Mouse (Mus musculus): ENCODE data around the gene Slc44a3. TPM values are rescaled to one million over a fixed set of nuclear protein-coding genes. Genes with fewer than 3 reads are reported as not detected.

The Slc44a3 gene
- total RNA-seq, 2 experiments from 2014 or later = 0.16 TPM; not detected in 1

DNA sequence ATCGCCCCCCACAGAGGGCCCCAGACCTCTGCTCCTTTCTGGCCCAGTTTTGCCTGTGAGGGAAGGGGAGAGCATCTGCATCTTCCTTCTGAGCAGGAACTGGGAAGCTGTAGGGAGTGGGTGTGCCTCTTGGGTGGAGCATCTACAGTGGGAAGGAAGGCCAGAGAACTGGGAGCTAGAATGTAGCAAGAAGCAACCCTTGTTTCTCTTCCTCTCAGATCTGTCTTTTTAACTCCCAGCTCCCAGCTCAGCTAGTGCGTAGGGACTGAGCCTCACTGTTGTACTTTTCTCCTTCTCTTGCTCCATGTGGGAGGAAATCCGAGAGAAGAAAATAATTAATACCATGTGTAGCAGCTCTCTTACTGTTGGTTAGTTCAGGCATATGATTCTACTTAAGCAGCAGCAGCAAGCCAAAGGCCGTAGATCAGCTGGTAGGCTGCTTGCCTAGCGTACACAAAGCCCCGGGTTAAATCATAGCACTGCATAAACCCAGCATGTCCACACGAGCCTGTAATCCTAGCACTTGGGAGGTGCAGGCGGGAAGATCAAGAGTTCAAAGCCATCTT lies 98.2 kb downstream of the Slc44a3 start:
- no peak for DNase-seq
- intact Hi-C loops (cut with DNase I; ENCODE audit: low total_unique reads) = no loop called here

DNA sequence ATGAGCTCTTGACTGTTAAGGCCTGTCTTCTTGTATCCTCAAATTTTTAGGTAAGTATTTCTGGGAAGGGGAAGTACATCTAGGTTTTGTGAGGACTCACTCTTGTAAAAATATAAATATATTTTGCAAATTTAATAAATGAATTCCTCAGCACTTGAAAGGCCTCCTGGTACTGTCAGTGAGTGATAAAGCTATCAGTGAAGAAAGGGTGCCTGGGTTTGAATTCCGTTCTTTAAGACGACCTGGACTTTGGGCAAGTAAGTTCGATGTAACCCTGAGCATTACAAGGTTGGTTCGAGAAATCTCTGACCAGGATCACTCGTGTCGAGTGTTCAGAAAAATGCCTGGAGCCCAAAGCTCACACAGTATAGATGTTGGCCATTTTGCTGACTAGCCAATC lies 98.8 kb downstream of the Slc44a3 start:
- DNase-seq = no peak
- intact Hi-C loops (cut with DNase I; ENCODE audit: low total_unique reads) = no loop called here

DNA sequence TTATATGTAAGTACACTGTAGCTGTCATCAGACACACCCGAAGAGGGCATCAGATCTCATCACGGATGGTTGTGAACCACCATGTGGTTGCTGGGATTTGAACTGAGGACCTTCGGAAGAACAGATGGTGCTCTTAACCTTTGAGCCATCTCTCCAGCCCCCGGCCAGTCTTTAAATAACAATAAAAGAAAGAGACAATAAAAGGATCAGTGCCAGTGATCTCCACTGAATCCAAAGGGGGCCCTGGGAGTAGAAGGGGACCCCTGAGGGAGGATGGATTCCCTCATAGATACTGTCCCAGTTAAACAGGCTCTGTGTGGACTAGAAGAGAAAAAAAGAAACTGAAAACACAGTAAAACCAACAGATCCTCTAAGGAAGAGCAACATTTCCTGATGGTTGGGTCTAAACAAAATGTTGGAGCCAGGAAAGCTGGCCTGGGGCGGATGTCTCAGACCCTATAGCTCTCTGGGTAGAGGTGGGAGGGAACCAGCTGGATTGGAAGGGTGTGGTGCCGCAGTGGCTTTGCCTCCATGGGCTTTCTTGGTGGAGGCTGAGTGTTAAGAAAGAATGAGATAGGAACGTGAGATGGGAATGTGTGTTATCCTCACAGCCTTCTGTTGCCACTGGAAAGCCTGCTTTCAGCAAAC lies 101.8 kb downstream of the Slc44a3 start:
- intact Hi-C loops (cut with DNase I; ENCODE audit: low total_unique reads) = no loop called here
- DNase-seq = no peak

DNA sequence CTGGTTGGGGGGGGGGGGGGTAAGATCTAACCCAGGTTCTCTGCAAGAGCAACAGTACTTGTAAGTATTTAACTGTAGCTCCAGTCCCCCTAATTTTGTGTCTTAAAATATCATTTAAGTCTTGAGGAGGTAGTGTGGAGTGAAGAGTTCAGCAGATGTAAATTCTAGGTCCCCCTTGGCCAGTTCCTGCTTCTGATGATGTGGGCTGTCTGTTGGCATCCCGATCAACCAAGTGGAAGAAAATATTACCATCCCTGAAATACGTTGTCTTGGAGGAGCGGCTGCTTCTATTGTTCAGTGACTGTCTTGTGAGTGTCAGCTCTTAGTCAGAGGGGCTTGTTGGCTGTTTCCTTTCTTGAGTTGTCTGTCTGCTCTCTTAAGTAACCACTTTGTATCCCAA lies 102.7 kb downstream of the Slc44a3 start:
- DNase-seq = no peak
- intact Hi-C loops (cut with DNase I; ENCODE audit: low total_unique reads) = loop anchor here (5.0 kb wide), 1 partner anchor 68 kb away; no protein-coding TSS in a partner anchor

DNA sequence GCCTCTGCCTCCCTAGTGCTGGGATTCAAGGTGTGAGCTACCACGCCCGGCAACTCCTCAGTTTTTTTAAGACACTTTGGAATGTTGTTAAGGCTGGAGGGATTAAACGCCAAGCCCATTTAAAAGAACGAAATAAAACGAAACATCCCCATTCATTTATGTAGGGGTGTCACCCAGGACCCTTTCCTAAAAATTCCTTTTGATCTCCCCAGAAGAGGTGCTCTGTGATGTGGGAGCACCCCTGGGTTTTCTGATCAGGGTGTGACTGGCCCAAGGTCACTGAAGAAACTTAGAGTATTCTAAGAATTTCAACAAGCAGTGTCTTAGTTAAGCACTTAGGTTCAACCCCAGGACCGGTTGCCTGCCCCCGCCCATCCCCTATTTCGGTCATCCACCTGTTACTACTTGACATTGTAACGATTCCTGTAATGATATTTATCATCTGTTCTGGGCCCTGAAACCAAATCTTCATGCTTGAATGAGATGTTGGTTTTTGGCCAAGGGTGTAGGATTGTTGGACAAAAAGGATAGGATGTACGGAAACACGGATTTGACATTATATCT lies 103.4 kb downstream of the Slc44a3 start:
- intact Hi-C loops (cut with DNase I; ENCODE audit: low total_unique reads) = loop anchor here (5.0 kb wide), 1 partner anchor 69 kb away; no protein-coding TSS in a partner anchor
- no peak for DNase-seq

DNA sequence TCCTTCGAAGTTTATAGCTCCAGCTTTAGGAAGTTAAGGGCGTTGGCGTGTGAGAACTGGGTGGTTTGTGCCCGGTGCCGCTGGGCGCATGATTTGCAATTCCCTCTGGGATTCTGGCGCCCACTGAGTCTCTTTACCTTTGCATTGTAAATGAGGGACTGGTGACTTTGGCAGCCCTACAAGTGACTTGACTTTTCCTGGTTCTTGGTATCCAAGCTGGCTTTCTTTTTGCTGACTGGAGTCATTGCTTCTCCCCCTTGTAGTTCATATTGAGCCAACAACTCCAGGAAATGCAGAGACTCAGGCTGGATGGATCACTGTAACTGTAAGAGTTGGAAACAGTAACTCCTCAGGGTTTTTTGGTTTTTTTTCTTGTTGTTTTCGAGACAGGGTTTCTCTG lies 104.0 kb downstream of the Slc44a3 start:
- intact Hi-C loops (cut with DNase I; ENCODE audit: low total_unique reads) = loop anchor here (5.0 kb wide), 1 partner anchor 69 kb away; no protein-coding TSS in a partner anchor
- DNase-seq = no peak

DNA sequence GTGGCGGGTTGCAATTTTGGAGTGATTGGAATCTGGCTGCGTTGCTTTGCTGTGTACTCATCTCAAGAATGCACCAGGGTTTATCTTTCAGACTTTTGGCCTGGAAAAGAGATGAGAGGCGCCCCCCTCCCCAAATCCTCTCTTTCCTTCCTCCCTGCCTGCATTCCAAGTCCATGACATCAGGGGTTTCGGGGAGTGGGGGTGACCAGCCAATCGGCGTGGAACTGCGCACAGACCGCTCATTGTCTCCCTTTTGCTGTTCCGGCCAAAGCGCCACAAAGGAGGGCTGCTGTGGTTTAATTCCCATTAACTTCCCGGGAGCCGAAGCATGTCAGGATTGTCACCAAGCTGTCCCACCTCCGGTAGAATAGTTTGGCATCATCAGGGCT lies 104.7 kb downstream of the Slc44a3 start:
- DNase-seq = peak; percentile 70
- intact Hi-C loops (cut with DNase I; ENCODE audit: low total_unique reads) = loop anchor here (5.0 kb wide), 1 partner anchor 70 kb away; no protein-coding TSS in a partner anchor

DNA sequence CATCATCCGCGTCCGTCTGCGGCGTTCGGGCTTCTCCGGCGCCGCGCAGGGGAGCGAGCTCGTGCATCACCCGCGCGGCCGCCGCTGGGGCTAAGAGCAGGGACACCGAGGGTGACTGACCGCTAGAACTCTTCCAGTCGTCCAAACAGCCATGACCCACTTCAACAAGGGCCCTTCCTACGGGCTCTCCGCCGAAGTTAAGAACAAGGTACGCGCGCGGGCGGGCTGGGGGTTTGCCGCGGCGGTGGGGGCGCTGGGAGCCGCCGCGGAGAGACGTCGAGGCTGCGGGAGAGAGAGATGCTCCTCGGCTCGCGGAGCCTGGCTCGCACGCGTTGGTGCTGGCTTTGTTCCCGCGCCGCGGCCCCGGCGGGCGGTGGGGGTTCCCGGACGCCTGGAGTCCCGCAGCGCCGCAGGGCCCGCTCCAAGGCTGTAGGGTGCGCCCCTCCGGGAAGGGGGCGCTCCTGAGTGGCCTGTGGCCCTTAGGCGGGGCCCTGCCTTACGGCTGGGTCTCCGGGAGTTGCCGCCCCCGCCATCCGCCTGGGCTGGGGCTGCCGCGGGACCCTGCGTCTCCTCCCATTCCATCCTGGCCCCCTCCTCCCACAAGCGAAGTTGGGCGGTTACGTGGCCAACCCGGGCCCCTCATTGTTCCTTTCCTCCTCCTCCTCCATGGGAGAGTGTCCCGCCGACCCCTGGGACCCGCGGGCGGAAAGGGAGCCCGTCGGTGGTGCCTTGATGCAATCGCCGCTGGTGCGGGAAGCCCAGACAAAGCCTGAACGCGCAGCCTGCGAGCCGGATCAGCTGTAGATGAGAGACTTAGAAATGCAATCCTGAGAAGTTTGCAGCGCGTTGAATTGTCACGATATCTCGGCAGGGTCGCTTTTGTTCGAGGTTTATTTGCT lies 105.3 kb downstream of the Slc44a3 start:
- DNase-seq = peak; percentile 81
- intact Hi-C loops (cut with DNase I; ENCODE audit: low total_unique reads) = loop anchor here (5.0 kb wide), 1 partner anchor 70 kb away; no protein-coding TSS in a partner anchor

DNA sequence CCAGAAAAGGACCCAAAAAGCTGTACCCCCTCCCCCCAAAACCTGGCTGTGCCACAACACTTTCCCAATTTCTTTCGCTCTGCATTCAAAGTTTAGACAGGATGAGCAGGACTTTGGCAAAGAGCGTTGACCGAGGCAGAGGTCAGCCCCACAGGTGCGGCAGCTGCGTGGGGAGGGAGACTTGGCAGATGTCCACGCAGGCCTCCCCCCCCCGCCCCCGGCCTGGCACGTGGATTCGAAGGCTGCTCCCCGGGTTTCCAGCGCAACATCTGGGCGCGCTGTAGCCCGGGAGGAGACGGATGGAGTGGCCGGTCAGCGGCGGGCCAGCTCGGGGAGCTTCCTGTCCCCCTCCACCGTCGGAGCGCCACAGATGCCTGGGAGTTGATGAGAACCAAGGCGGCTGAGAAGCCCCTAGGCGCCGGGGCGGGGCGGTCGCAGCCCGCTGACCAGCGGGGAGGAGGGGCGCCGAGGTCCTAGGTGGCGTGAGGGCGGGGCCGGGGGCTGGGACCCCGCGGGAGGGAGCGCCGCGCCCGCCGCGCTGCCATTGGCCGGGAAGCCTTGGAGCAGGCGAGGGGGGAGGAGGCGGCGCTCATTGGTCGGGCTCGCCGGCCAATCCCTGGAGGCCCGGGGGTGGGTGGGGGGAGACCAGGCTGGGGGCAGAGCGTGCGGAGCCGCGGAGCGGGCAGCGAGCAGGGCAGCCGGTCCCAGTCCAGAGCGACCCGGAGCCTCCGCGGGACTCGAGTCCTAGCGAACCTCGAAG lies 106.2 kb downstream of the Slc44a3 start, which contains the start of gene Cnn3:
Gene Cnn3 (plus strand): TSS at position 637 of the 760 bp plus-strand sequence.
- peak; percentile 96 for DNase-seq
- intact Hi-C loops (cut with DNase I; ENCODE audit: low total_unique reads) = loop anchor here (5.0 kb wide), 1 partner anchor 71 kb away; no protein-coding TSS in a partner anchor

DNA sequence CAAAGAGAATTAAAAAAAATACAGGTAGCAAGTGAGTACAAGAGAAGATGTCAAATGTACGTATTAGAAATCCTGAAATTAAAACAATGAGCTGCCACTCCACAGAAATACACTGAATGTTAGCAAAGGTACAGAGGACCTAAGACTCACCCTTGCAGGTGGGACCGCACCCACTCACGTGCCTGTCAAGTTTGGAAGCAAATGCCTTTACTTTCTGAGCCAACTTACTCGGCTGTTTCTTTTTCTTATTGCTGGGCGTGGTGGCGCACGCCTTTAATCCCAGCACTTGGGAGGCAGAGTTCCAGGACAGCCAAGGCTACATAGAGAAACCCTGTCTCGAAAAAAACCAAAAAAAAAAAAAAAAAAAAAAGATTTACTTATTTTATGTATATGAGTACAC lies 109.8 kb downstream of the Slc44a3 start:
- intact Hi-C loops (cut with DNase I; ENCODE audit: low total_unique reads) = no loop called here

DNA sequence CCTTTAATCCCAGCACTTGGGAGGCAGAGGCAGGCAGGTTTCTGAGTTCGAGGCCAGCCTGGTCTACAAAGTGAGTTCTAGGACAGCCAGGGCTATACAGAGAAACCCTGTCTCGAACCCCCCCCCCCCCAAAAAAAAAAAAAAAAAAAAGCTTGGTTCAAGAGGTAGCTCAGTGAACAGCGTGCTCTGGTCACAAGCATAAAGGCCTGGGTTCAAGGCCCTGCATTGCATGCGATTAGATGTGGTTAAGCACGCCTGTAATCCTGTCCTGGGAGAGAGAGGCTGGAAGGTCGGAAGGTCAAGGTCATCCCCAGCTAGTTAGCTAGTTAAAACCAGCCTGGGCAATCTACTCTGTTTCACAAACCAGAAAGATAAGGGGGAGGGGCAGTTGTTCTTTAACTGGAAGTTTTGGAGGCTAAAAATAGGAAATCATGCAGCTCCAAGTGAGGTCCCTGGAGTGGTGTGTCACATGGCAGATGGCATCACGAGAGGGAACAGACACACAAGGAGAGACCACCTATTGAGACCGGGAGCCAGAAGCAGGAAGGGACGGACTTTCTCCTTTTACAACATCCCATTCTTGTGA lies 113.3 kb downstream of the Slc44a3 start:
- no peak for DNase-seq
- intact Hi-C loops (cut with DNase I; ENCODE audit: low total_unique reads) = no loop called here

More for the DNA sequence above, 109.8 kb downstream of the Slc44a3 start:
- no peak for DNase-seq

DNA sequence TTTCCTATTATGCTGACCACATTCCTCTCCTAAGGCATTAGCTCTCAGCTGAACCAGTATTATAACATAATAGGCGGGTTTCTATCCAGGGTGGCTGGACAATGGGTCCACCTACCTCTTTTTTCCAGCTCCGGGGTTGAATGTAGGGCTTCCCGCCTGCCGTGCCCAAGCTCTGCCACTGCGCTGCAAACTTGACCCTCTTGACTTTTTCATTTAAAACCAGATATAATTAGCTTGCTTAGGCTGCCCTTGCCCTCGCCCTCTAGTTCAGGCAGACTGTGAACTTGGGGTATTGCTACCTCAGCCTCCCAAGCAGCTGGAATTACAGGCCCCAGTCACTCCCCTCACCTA lies 114.0 kb downstream of the Slc44a3 start:
- intact Hi-C loops (cut with DNase I; ENCODE audit: low total_unique reads) = no loop called here
- no peak for DNase-seq

DNA sequence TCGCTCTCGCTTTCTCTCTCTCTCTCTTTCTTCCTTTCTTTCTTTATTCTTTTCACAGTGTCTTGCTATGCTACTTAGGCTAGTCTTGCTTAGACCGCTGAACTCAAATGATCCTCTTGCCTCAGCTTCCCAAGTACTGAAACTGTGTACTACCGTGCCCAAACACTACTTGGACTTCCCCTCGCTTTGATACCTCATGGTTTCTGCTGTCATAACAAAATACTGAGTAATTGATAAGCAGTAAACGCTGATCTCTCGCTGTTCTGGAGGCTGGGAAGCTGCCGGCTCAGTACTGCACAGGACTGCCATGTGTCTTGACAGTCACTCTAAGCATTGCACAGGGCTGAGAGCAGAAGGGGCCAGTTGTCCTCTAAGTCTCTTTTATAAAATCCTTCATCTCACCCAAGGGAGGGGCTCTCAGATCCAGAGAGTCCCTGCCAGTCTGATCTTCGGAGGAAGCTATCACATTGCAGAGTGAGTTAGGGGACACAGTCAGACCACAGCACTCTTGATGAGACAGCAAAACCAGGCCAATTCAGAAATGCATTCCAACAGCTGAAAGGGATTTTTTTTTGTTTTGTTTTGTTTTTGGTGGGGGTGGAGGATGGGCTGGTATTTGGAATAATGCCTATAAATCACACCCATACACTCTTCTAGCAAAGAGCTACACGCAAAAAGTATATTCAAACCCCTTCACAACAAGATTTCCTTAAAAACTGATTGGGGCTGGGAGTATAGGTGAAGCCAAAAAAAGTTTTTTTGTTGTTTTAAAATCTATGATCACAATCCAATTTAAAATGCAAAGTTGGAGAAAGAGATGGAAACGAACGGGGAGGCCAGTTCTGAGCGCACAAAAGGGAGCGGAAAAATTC lies 114.6 kb downstream of the Slc44a3 start:
- no peak for DNase-seq
- intact Hi-C loops (cut with DNase I; ENCODE audit: low total_unique reads) = no loop called here

DNA sequence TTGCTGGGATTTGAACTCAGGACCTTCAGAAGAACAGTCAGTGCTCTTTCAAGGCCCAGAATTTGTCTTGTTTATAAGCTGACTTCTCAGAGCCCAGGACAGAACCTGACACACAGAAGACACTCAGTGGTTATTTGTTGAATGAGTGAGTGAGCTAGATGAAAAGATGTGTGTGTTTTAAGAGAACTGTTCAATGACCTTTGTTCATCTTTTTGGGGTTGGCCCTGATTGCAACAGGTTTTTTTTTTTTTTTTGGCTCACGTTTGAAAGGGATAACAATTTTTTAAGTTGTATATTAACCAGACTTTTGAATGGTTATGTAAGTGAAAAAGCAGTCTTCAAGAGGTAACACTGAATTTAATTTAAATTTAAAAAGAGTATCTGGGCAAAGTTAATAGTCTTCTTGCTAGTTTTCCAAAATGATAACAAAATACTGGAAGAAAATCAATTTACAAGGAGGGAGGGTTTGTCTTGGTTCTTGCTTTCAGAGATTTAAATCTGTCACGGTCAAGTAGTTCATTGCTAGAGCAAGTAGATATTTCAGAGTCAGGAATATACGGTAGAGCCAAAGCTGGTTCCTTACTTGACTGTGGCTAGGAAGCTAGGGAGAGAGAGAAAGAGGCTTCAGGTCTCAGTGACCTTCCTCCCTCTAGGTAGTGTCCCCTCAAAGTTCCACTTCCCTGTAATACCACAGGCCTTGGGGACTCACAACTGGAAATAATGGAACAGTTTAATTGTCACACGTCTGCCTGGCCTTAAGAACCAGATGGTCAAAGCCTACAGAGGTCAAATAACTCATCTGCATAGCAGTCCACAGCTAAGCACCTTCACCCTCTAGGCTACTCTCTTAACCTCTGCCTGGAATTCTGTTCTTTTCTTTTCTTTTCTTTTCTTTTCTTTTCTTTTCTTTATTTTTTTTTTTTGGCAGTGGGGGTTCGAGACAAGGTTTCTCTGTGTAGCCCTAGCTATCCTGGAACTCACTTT lies 115.7 kb downstream of the Slc44a3 start:
- intact Hi-C loops (cut with DNase I; ENCODE audit: low total_unique reads) = no loop called here
- no peak for DNase-seq

DNA sequence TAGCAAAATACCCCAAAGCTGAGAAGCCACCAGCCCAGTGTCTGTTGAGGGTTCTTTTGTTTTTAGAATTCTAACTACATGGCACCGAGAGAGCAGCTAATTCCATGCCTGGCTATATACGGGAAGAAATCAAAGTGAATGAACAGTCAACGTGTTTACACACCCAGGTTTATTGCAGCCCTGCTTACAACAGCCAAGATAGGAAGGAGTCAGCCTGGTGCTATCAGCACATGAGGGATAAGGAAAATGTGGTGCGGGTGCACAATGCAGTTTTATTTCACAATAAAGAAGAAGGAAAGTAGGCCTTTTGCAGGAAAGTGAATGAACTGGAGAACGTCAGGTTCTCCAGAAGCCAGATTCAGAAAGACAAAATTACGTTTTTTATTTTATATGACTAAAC lies 120.8 kb downstream of the Slc44a3 start:
- intact Hi-C loops (cut with DNase I; ENCODE audit: low total_unique reads) = no loop called here
- DNase-seq = no peak

All from gastrocnemius, postnatal 14 days (tissue).